Mouse (Mus musculus) G1E (cell line): ENCODE measurements around the gene Mtss1l.

ENCODE experiments used
- CTCF ChIP-seq: IDR thresholded peaks from 2 replicates; pipeline ENCODE4 v1.5.1; 2012; ENCODE audit warnings: low read depth, low read length, inconsistent platforms, mixed read lengths
- GATA1 ChIP-seq: IDR thresholded peaks from 2 replicates; pipeline ENCODE4 v1.6.1; 2012; ENCODE audit warnings: borderline replicate concordance, low read length, inconsistent platforms, mixed read lengths
- GATA2 ChIP-seq: IDR thresholded peaks from 2 replicates; pipeline ENCODE4 v1.6.1; 2012; ENCODE audit warnings: low read depth, low read length, inconsistent platforms, borderline replicate concordance
- TAL1 ChIP-seq: conservative IDR thresholded peaks from 2 replicates; pipeline ENCODE4 v1.6.1; 2012; ENCODE audit warnings: low read depth, low read length, inconsistent platforms, mixed read lengths

DNA sequence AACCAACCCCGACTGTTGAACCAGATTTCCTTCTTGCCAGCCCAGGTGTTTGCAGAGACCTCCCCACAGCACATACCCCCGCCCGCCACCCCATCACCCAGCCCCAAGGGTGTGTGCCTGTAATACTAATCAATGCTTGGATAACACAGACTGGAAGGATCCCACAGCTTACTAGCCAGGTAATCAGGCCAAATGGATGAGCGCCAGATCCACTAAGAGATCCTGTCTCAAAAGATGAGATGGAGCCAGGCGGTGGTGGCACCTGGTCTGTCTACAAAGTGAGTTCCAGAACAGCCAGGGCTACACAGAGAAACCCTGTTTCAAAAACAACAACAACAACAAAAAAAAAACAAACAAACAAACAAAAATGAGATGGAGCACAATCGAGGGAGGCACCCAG, 46.0 kb downstream of the Mtss1l start:
- TF ChIP-seq GATA1 (no peak), CTCF (no peak), TAL1 (no peak), GATA2 (no peak)
